Mouse (Mus musculus) left cerebral cortex, postnatal 36 days (tissue): ENCODE data around the gene Fancd2os. TPM values are rescaled to one million over a fixed set of nuclear protein-coding genes. Genes with fewer than 3 reads are reported as not detected.

Experiments used
- total RNA-seq, 2 experiments: library from RNA; stranded (reverse); gene quantifications; 2 replicates each; pipeline ENCODE4 v1.2.3; 2021

Fancd2os gene
- total RNA-seq, 2 experiments from 2014 or later = 0.32 TPM; not detected in 1

Other genes starting within 250 kb of the Fancd2os start
- 10 to 100 TPM; 52.0 to 55.2 TPM for gene Tada3, start 222.8 kb downstream of the Fancd2os start, total RNA-seq
- 100 to 1,000 TPM; 245 to 295 TPM for gene Arpc4, start 222.6 kb downstream of the Fancd2os start, total RNA-seq
- 10 to 100 TPM in 1 of 2 experiments, 1 to 10 TPM in 1; 9.3 to 14.2 TPM for gene Ttll3, start 211.5 kb downstream of the Fancd2os start, total RNA-seq
- gene Rpusd3, start 181.4 kb downstream of the Fancd2os start, total RNA-seq = 10 to 100 TPM; 17.1 to 19.0 TPM
- not detected for gene Cidec, start 165.0 kb downstream of the Fancd2os start, total RNA-seq
- gene Jagn1, start 158.1 kb downstream of the Fancd2os start, total RNA-seq = 10 to 100 TPM; 38.0 to 41.8 TPM
- under 1 TPM; 0.54 to 0.57 TPM for gene Il17re, start 142.2 kb downstream of the Fancd2os start, total RNA-seq
- 1 to 10 TPM; 4.7 to 5.3 TPM for gene Il17rc, start 129.3 kb downstream of the Fancd2os start, total RNA-seq
- gene Creld1, start 117.4 kb downstream of the Fancd2os start, total RNA-seq = 100 to 1,000 TPM; 102 to 119 TPM
- 10 to 100 TPM; 59.4 to 59.9 TPM for gene Prrt3, start 98.8 kb downstream of the Fancd2os start, total RNA-seq
- gene Emc3, start 69.1 kb downstream of the Fancd2os start, total RNA-seq = 10 to 100 TPM; 71.7 to 81.1 TPM
- 1 to 10 TPM; 1.5 to 3.3 TPM for gene Fancd2, start 69.0 kb downstream of the Fancd2os start, total RNA-seq
- 100 to 1,000 TPM; 218 to 259 TPM for gene Brk1, start 4.1 kb upstream of the Fancd2os start, total RNA-seq
- gene Vhl, start 23.2 kb upstream of the Fancd2os start, total RNA-seq = 10 to 100 TPM; 48.1 to 49.8 TPM
- 10 to 100 TPM; 21.0 to 24.9 TPM for gene Irak2, start 37.8 kb upstream of the Fancd2os start, total RNA-seq
- gene Tatdn2, start 96.3 kb upstream of the Fancd2os start, total RNA-seq = 10 to 100 TPM; 71.2 to 75.5 TPM
- not detected for gene Ghrl, start 119.2 kb upstream of the Fancd2os start, total RNA-seq
- gene Sec13, start 140.0 kb upstream of the Fancd2os start, total RNA-seq = 10 to 100 TPM; 64.4 to 65.6 TPM